In the genomic region with DNA sequence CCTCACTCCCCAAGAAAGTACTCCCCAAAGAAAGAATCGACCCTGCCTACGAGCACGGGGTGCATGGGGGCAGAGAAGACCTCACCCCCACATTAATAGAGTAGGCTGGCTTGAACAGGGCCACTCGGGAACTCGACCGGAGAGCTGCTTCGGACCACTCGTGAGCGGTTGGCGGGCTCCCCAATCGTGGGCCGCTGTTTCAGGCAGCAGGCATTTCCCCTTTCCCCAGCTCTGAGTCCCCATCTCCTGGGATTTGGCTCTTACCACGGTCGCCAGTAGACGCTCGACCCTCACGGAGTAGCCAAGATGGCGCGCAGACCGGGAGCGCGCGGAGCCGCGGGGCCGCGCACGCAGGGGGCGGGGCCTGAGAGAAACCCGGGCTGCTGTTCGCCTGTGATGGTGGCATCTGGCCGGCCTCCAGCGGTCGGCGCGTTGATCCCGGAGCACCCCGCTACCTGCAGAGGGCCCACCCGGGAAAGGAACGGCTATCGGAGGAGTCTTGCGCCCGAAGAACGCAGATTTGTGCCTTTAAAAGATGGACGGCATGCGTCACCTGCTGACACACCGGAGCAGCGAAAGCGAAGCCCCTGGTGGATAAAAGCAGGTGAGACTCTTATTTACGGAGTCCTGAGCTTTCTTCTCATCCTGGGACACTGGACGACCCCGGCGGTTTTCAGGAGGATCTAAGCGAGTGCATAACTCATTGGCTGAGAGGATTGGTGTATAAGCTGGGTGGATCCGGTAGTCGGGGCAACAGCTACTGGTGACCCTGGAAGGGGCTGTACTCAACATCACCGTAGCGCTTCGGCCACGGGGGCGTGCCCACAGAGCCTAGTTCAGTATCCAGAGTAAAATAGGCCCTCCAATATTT, we compare ENCODE assay signal across 8 mouse cellular contexts. TPM values are rescaled to one million over a fixed set of nuclear protein-coding genes. Genes with fewer than 3 reads are reported as not detected.
A peak's percentile ranks its signal among the peaks of the same experiment; 100 is the strongest.
DNase-seq lines count a peak whose midpoint lies in the region; ATAC-seq and TF ChIP-seq lines count a peak whose summit lies in the region.

Gene Rpp25l, minus strand, starts transcription at position 338 of the 871 bp plus-strand sequence.

- H3K27ac ChIP-seq in forebrain, postnatal 0 days (ENCODE audit: low read depth, low read length): peak within 1 kb of the TSS; percentile 82
- H3K27ac ChIP-seq in layer of hippocampus, adult 2 months: peak within 1 kb of the TSS; percentile 97
- H3K27ac ChIP-seq in lung, embryonic 16.5 days (ENCODE audit: low read length): peak within 1 kb of the TSS; percentile 50

- WGBS in forebrain, postnatal 0 days: under 1% methylated on average over 61 of the region's 61 CpGs
- under 1% methylated on average over 61 of the region's 61 CpGs for WGBS in lung, embryonic 16.5 days

- H3K9me3 ChIP-seq in G1E (replicated peaks): no peaks in the 10 kb centered on the region
- no peaks in the 10 kb centered on the region for H3K9me3 ChIP-seq in forebrain, postnatal 0 days (ENCODE audit: low read length)
- H3K9me3 ChIP-seq in lung, embryonic 16.5 days (ENCODE audit: control insufficient read depth, low read length): no peaks in the 10 kb centered on the region

- H3K4me2 ChIP-seq in forebrain, postnatal 0 days (ENCODE audit: low read depth): peak within 1 kb of the TSS; percentile 91
- H3K4me2 ChIP-seq in lung, embryonic 16.5 days (ENCODE audit: low read depth, low read length): peak within 1 kb of the TSS; percentile 95

- peak within 1 kb of the TSS; percentile 77 for H3K9ac ChIP-seq in forebrain, postnatal 0 days
- H3K9ac ChIP-seq in lung, embryonic 16.5 days (ENCODE audit: low read length): peak within 1 kb of the TSS; percentile 84

- peak; percentile 78 for DNase-seq in G1E (ENCODE audit: low spot score)
- peak; percentile 80 to 92 for DNase-seq in cerebellum, adult 18-20 months
- DNase-seq in forebrain, postnatal 0 days: peak; percentile 90
- DNase-seq in heart, postnatal 36 days: peak; percentile 86 to 88
- DNase-seq in layer of hippocampus, adult 2 months (ENCODE audit: low spot score in 2 of 2): peak; percentile 54 to 82
- DNase-seq in ovary, adult 18-20 months (ENCODE audit: low spot score): peak; percentile 57
- DNase-seq in thymus, postnatal 10 days (ENCODE audit: low spot score in 2 of 2): peak; percentile 74 to 82

- H3K27me3 ChIP-seq in G1E (ENCODE audit: insufficient read depth, low read length): no peaks in the 10 kb centered on the region
- H3K27me3 ChIP-seq in forebrain, postnatal 0 days (ENCODE audit: insufficient read depth, low read length): no peaks in the 10 kb centered on the region
- H3K27me3 ChIP-seq in lung, embryonic 16.5 days (ENCODE audit: control insufficient read depth, insufficient read depth, low read depth, low read length): no peaks in the 10 kb centered on the region

- TF ChIP-seq CTCF in G1E (IDR thresholded peaks at IDR 0.05; ENCODE audit: low read depth, low read length): no peak
- peak; percentile 44 for TF ChIP-seq CTCF in forebrain, postnatal 0 days (IDR thresholded peaks at IDR 0.05; ENCODE audit: low read depth)
- peak; percentile 59 for TF ChIP-seq CTCF in layer of hippocampus, adult 2 months (conservative IDR thresholded peaks at IDR 0.05)

- peak; percentile 32; the same call in 1 of the 2 replicates for ATAC-seq in G1E (ENCODE audit: extremely low read depth, insufficient number of reproducible peaks, low FRiP score, poor library complexity, severe bottlenecking)
- peak; percentile 73 for ATAC-seq in forebrain, postnatal 0 days
- peak; percentile 79 for ATAC-seq in lung, embryonic 16.5 days (ENCODE audit: low read depth)

- peaks cover 43% of the 10 kb centered on the region for H3K4me1 ChIP-seq in G1E (ENCODE audit: insufficient read depth, low read depth, low read length)
- H3K4me1 ChIP-seq in forebrain, postnatal 0 days (ENCODE audit: insufficient read depth): peaks cover 11% of the 10 kb centered on the region
- H3K4me1 ChIP-seq in lung, embryonic 16.5 days (replicated peaks; ENCODE audit: control insufficient read depth, insufficient read depth, low read length): peaks cover 16% of the 10 kb centered on the region

- peak within 1 kb of the TSS; percentile 82 for H3K4me3 ChIP-seq in G1E (ENCODE audit: low read depth, low read length)
- H3K4me3 ChIP-seq in forebrain, postnatal 0 days (ENCODE audit: low read depth, low read length): peak within 1 kb of the TSS; percentile 57
- H3K4me3 ChIP-seq in layer of hippocampus, adult 2 months: peak within 1 kb of the TSS; percentile 98
- peak within 1 kb of the TSS; percentile 64 for H3K4me3 ChIP-seq in lung, embryonic 16.5 days (ENCODE audit: low read length)

- H3K36me3 ChIP-seq in G1E (replicated peaks): peaks cover 69% of the 10 kb centered on the region
- H3K36me3 ChIP-seq in forebrain, postnatal 0 days (ENCODE audit: insufficient read depth): peaks cover 22% of the 10 kb centered on the region
- peaks cover 15% of the 10 kb centered on the region; the same call in 1 of the 2 replicates for H3K36me3 ChIP-seq in lung, embryonic 16.5 days (ENCODE audit: control insufficient read depth, insufficient read depth, low read length)

- intact Hi-C loops in heart, postnatal 36 days (cut with DNase I): loop anchor here (1.0 kb wide), 1 partner anchor 24 kb away; no protein-coding TSS in a partner anchor

RNA-seq across cellular contexts. Expression of gene Rpp25l, which starts in this region (rescaled TPM):
- total RNA-seq in G1E (2014; fragmentation: Nextera tagmentation): 6.4 and 26.3 TPM in 2 replicates
- 31.7 and 36.5 TPM in 2 replicates for total RNA-seq in G1E (2017)
- 77.0 and 82.0 TPM in 2 replicates for polyA plus RNA-seq in G1E (2012)
- 36.3 and 44.4 TPM in 2 replicates for total RNA-seq in forebrain, postnatal 0 days (2014; rRNA removed)
- 43.0 and 52.0 TPM in 2 replicates for polyA plus RNA-seq in forebrain, postnatal 0 days (2015; fragmentation: Nextera tagmentation; extraction: Ambion mirVana)
- total RNA-seq in heart, postnatal 36 days (2021): 10 to 100 TPM; 31.6 to 32.3 TPM
- total RNA-seq in layer of hippocampus, adult 2 months (2021): 10 to 100 TPM; 29.4 to 31.0 TPM
- 80.5 and 85.0 TPM in 2 replicates for polyA plus RNA-seq in lung, embryonic 16.5 days (2015; fragmentation: Nextera tagmentation; extraction: Ambion mirVana)

Comparison
In these comparisons a context has a peak if more than half of its experiments do, and no peak if none do; other contexts are left out.
1. Peak in every context shown above with its lines: DNase-seq, ATAC-seq, H3K4me3 ChIP-seq and H3K27ac ChIP-seq.